Mouse (Mus musculus) T-helper 1 cell (primary cell): ENCODE data around the gene Prrc2c.
"Not testable (repeated sequence)": the region's sequence is repeated elsewhere in the genome, so short reads cannot be mapped to it uniquely, and the experiment has no call there.

Experiments used
- in situ Hi-C: fragments of 300-600 bp; cut with MboI, MseI; formaldehyde crosslinking; loops from one replicate; pipeline ENCODE4 v1.15.1; 2025; ENCODE audit warnings: high pct_unique_total_duplicates

Prrc2c gene

DNA sequence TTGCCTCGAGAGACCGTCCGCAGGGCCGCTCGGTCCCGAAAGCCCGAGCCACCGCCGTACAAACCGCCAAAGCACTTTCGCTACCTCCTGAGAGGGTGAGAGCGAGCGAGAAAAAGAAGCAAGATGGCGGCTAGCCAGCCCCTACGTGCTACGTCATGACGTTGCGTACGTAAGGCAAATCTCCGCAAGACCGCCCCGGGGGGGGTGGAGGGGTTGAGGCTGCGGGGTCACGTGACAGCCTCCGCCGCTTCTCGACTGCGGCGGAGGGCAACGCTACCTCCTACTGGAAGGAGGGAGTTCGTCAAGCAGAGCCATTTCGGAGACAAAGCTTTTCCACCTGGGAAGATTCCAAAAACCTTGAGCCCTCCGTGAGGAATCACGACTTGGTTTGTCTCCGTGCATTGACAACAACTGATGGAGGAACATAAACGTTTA is at the start of gene Prrc2c:
TSS of gene Prrc2c (minus strand) at position 156 of the 435 bp plus-strand sequence.
- in situ Hi-C loops = no loop called here

DNA sequence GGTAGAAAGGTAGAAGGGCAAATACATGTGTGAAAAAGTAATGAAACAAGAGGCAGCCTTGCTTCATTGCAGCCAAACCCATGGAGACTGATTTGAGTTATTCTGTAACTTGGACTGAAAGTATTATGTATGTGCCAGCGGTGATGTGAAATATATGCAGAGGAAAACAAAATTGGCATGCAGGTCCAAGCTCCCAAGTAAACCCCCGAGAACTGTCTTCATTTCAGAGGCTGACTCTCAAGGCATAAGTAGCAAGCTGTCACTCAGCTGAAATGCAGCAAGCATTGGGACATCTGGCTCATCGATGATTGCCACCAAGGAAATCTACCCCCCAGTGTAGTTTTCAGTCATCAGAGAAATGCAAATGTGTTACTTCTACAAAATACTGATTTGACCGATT is 44.9 kb upstream of the Prrc2c start:
- in situ Hi-C loops = no loop called here

DNA sequence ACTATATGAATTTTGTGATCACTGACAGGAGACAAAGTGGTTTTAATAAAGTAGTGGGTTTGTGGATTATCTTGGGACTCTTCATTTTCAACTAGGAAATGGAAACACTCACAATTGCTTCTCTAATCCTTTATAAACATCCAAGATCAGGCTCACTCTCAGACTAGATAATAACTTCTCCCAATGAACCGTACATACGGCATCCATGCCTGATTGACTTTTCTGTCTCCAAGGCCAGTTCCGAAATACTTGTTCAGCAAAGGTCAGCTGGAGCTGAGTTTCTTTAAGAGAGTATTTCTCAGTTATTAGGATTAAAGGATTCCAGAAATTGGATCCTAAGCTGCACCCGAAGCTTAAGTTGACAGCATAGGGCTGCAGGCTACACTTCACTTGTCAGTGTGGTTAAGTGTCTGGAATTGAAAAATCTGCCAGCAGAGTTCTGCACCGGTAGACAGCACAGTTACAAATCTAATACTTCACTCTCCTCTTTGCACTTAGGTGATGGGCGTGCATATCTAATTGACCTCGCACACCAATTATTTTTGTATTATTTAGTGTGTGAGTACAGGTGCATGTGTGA is 43.4 kb upstream of the Prrc2c start:
- in situ Hi-C loops = no loop called here

- in situ Hi-C loops = not testable (repeated sequence)
These were observed 40.7 kb upstream of the Prrc2c start for GRCm38 (mm10) chr1:162781035-162781434.

DNA sequence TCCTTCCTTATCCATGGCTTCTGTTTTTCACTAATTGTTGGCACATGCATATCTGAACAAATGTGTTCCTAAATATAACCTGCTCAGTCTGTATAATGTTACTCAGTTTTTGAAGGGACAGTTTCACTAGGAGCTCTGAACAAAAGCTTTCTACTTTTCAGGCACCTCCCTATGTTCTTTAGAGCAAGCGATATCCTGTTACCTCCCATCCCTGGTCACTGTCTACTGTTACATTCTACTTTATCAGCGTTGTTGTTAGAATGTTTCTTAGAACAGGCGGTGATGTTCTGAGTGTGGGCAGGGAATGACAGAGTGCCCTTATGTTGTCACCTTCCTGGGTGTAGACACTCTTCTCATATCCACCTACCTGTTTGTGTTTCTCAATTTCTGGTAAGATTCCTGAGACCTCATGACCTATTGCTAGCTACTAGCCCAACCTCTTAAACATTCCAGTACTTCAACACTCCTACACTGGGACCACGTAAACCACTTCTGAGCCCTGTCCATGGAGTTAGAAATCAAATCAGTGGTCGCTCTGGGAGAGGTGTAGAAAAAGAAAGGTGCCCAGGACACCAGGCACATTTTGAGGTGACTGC is 37.7 kb upstream of the Prrc2c start:
- in situ Hi-C loops = no loop called here

- in situ Hi-C loops = no loop called here
These were observed 33.3 kb upstream of the Prrc2c start for GRCm38 (mm10) chr1:162773661-162774060.

DNA sequence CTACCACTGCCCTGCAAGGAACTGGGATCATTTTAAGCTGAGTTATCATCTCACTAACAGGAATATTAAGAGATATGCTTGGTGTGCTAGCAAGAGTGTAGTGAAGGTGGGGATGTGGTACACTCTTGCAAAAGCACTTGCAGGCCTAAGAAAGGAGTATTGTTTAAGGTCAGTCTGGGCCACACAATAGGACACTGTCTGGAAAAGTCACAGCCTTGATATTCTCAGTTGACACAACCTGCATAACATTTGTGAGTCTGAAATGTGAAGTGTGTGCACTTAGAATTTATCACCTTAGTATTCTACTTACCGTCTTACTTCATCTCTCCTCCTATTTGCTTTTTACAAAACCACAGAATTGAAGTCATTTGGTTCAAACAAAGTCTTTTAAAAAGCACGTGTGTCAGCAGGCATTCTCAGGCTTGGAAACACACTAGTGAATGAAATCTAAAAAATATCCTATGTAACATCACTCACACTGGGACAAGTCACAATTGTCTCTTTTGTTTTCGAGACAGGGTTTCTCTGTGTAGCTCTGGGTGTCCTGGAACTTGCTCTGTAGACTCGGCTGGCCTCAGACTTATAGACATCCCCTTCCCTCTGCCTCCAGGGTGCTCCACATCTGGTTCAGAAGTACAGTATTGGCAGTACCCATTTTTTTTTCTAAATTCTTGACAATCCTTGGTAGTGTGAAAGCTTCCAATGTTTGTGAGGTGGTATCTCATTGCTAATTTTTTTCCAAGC is 31.4 kb upstream of the Prrc2c start:
- in situ Hi-C loops = no loop called here

- in situ Hi-C loops = no loop called here
These were observed 11.7 kb upstream of the Prrc2c start for GRCm38 (mm10) chr1:162752009-162752408.

GRCm38 (mm10) chr1:162749607-162750006 is 9.3 kb upstream of the Prrc2c start:
- in situ Hi-C loops = no loop called here

DNA sequence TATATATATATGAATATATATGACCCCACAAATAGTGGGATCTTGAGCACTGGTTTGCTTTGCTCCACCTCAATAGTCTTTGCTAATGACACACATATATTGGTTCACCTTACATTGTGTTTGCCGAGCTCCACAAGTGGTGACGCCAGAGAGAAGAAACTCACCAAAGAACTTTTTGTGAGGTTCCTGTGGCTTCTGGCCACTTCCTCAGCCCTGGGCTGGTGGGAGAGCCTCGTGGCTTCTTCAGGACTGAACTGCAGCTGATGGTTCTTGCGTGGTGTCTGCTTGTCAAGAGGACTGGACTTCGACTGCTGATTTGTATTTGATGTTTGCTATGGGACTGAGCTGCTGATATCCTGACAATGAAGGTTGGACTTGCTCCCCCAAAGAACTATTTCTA is 8.4 kb upstream of the Prrc2c start:
- in situ Hi-C loops = no loop called here

GRCm38 (mm10) chr1:162739831-162740394 is 443 bp downstream of the Prrc2c start:
- in situ Hi-C loops = no loop called here

DNA sequence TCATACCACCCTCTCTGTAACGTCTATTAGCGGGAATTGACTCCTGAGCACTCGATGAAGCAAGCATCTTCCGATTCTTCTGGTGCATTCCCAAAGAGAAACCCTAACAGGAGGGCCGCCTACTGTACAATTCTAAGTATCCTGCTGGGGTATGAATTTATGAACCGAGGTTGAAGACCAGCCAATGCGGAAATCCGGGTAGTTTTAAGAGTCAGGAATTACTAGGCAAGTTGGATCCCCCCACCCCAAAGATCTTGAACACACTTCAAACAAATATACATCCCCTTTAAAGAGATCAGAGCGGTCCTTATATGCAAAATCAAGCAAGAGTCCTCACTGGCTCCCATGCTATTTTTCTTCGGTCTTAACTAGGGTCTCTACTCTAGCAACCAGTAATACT is 950 bp downstream of the Prrc2c start:
- in situ Hi-C loops = no loop called here

GRCm38 (mm10) chr1:162738472-162738871 is 1.9 kb downstream of the Prrc2c start:
- in situ Hi-C loops = no loop called here

DNA sequence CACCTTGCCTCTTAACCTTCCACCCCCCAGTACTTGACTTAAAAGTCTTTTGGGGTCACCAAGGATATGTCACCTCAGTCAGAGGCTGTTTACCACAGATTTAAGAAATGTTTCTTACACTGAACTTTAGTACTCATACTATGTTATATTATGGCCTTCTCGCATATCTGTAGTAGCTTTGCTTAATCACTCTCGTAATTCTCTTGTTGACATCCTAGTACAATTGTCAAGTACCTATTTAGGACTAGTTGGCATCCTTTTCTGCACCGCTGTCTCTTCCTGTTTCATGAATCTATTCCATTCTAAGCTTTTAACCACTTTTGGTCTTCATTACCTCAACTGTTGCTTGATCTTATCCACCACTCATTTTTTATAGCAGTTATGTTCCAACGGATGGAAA is 5.3 kb downstream of the Prrc2c start:
- in situ Hi-C loops = no loop called here

DNA sequence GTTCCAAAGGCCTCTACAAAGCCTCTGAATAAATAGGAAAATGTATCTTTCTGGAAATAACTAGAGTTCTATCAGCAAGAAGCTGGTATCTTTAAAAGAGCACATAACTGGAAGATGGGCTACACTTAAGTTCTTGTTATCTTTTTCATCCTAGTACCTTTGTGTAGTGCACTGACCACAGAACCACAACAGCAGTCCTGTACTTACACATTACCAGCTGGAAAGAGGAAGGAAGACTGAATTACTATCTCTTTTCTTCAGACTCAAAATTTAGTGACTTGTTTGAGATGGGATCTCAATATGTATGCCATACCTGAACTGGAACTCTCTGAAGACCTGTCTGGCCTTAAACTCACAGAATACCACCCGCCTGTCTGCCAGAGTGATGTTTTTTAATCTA is 6.1 kb downstream of the Prrc2c start:
- in situ Hi-C loops = no loop called here

DNA sequence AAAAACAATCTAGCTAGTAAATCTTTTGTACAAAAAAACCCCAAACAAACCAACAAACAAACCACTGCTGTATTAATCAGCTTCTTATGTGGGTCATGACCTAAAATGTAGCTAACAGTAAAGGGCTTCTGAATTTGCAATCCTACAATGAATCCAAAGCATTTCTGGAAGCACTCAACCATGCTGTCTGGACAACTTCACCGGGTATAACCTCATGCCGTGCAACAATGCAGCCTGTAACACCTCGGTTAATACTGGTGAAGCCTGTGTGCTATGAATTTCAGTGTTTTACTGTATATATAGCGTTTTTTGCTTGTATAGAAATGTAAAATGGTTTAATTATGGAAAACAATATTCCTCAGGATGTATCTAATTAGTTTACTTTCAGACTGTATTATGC is 8.3 kb downstream of the Prrc2c start:
- in situ Hi-C loops = no loop called here

- in situ Hi-C loops = loop anchor here (10.0 kb wide), 1 partner anchor 155 kb away; the partner anchor contains the start of gene Vamp4
These were observed 10.9 kb downstream of the Prrc2c start for GRCm38 (mm10) chr1:162729436-162729835.

GRCm38 (mm10) chr1:162727981-162728380 is 12.4 kb downstream of the Prrc2c start:
- in situ Hi-C loops = loop anchor here (10.0 kb wide), 1 partner anchor 153 kb away; the partner anchor contains the start of gene Vamp4

DNA sequence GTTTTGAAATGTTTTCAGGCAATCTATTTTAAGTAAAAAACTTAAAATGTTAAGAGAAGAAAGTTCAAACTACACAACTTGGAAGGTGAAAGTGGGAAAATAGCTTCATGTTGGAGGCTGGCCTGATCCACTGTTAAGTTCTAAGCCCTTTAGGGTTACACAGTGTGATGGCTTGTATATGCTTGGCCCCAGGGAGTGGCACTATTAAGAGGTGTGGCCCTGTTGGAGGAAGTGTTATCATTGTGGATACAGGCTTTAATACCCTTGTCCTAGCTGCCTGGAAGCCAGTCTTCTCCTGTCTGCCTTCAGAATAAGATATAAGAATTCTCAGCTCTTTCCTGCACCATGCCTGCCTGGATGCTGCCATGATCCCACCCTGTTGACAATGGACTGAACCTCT is 16.7 kb downstream of the Prrc2c start:
- in situ Hi-C loops = loop anchor here (10.0 kb wide), 1 partner anchor 149 kb away; the partner anchor contains the start of gene Vamp4

DNA sequence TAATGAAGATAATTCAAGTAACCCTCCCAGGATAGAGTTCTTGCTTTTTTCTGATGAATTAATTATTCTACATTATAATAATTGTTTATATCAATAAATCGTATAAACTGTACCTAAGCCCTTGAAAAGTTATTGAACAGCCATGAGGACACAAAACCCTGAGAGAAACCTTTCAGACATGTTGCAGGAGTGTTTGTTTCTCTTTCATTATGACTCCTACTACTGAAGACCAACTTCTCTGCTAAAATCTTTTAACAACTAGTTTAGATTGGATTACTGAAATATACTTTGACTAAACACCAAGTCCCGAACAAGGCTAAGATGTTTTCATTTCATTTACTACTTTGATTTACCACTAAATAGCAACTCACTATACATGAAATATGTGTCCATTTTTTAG is 19.7 kb downstream of the Prrc2c start:
- in situ Hi-C loops = loop anchor here (10.0 kb wide), 1 partner anchor 146 kb away; the partner anchor contains the start of gene Vamp4

- in situ Hi-C loops = no loop called here
These were observed 39.8 kb downstream of the Prrc2c start for GRCm38 (mm10) chr1:162700389-162701066.

- in situ Hi-C loops = loop anchor here (5.0 kb wide), 1 partner anchor 1574 kb away; no protein-coding TSS in a partner anchor
These were observed 42.5 kb downstream of the Prrc2c start for GRCm38 (mm10) chr1:162697866-162698265.
